11 mouse cellular contexts compared by ENCODE assay signal in the genomic region with DNA sequence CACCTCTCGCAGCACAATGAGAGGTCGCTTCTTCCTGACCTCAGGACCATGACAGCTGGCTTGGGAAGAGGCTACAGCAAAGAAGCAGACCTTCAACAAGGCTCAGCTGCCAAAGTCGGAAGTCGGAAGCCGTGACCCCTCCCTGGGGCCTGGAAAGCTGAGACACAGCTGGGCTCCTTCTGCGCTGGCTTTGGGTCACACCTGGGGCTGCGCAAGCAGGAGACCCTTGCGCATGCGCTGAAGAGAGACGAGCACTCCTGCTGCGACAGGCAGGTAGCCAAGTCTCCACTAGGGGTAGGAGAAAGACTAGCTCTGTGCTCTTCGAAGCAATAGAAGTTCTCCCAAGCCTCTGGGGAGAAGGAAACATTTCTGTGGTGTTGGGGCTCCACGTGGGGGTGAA.
DNase-seq lines count a peak whose midpoint lies in the region; ATAC-seq and TF ChIP-seq lines count a peak whose summit lies in the region.
"Had no signal": no experiment of that assay in that cellular context is flagged by ENCODE, and none has a peak within 500 bp of the region (broad histone marks: within the 10 kb centered on the region; RNA-seq: fewer than 3 reads in every experiment).

No protein-coding gene starts in this region.

- TF ChIP-seq CTCF in cerebellum, adult 2 months (IDR thresholded peaks at IDR 0.05; ENCODE audit: borderline replicate concordance, insufficient read depth, low read depth, low read length): no peak

- H3K27me3 ChIP-seq in heart, embryonic 13.5 days (replicated peaks): peaks cover 30% of the 10 kb centered on the region
- H3K27me3 ChIP-seq in intestine, embryonic 14.5 days (replicated peaks; ENCODE audit: control insufficient read depth, insufficient read depth, low read length): no peaks in the 10 kb centered on the region
- no peaks in the 10 kb centered on the region for H3K27me3 ChIP-seq in cerebellum, adult 2 months (ENCODE audit: control insufficient read depth, insufficient read depth, low read length)
- H3K27me3 ChIP-seq: limb, embryonic 15.5 days had no signal

- ATAC-seq in heart, embryonic 13.5 days (ENCODE audit: extremely low read depth, insufficient number of reproducible peaks, low FRiP score, low TSS enrichment): no peak
- no peak; the same call in 1 of the 2 replicates for ATAC-seq in intestine, embryonic 14.5 days (replicated peaks; ENCODE audit: low FRiP score, low TSS enrichment, low read depth)
- no peak for ATAC-seq in monocyte, adult 5-6 weeks (replicated peaks; ENCODE audit: insufficient number of reproducible peaks, low FRiP score, low TSS enrichment, poor library complexity, severe bottlenecking)

- no peaks in the 10 kb centered on the region for H3K36me3 ChIP-seq in heart, embryonic 13.5 days
- H3K36me3 ChIP-seq in intestine, embryonic 14.5 days (ENCODE audit: control insufficient read depth, insufficient read depth, low read length): no peaks in the 10 kb centered on the region
- H3K36me3 ChIP-seq: limb, embryonic 15.5 days; neural tube, embryonic 13.5 days had no signal

- WGBS in heart, embryonic 13.5 days: 36% methylated on average over 13 of the region's 13 CpGs
- WGBS in intestine, embryonic 14.5 days: 42% methylated on average over 13 of the region's 13 CpGs
- 26% methylated on average over 13 of the region's 13 CpGs for WGBS in cerebellum, adult 2 months

- DNase-seq in heart, postnatal 36 days: no peak
- peak; percentile 58 for DNase-seq in R1 (ENCODE audit: low read depth, low spot score)
- DNase-seq in intestine, embryonic 14.5 days (ENCODE audit: low spot score): peak; percentile 68
- peak; percentile 30 for DNase-seq in retina, postnatal 1 day
- DNase-seq in cerebellum, adult 2 months: no peak
- DNase-seq in testis, postnatal 10 days (ENCODE audit: low spot score): no peak

- intact Hi-C loops in heart, postnatal 36 days (cut with DNase I): no loop called here

- peak overlapping the region; percentile 12; the same call in 1 of the 2 replicates for H3K4me2 ChIP-seq in heart, embryonic 13.5 days
- no peak overlapping the region for H3K4me2 ChIP-seq in intestine, embryonic 14.5 days (ENCODE audit: low read length)
- H3K4me2 ChIP-seq: limb, embryonic 15.5 days; neural tube, embryonic 13.5 days had no signal

- 0 out of 2 replicates have a peak, but pooled peaks cover 1% of the 10 kb centered on the region for H3K4me1 ChIP-seq in heart, embryonic 13.5 days
- H3K4me1 ChIP-seq in intestine, embryonic 14.5 days (replicated peaks; ENCODE audit: control insufficient read depth, insufficient read depth, low read length): no peaks in the 10 kb centered on the region
- no peaks in the 10 kb centered on the region for H3K4me1 ChIP-seq in cerebellum, adult 2 months (ENCODE audit: control insufficient read depth, insufficient read depth, low read length)

- no peak overlapping the region for H3K27ac ChIP-seq in heart, embryonic 13.5 days (replicated peaks)
- no peak overlapping the region for H3K27ac ChIP-seq in intestine, embryonic 14.5 days (ENCODE audit: low read depth)
- H3K27ac ChIP-seq in cerebellum, adult 2 months (ENCODE audit: insufficient read depth, low read length): no peak overlapping the region
- H3K27ac ChIP-seq: limb, embryonic 15.5 days; neural tube, embryonic 13.5 days had no signal

- no peak for TF ChIP-seq POLR2A in cerebellum, adult 2 months (IDR thresholded peaks at IDR 0.05; ENCODE audit: borderline replicate concordance, insufficient read depth, low read length)

- peaks cover 11% of the 10 kb centered on the region for H3K9me3 ChIP-seq in heart, embryonic 13.5 days
- peaks cover 3% of the 10 kb centered on the region; the same call in 1 of the 2 replicates for H3K9me3 ChIP-seq in intestine, embryonic 14.5 days (ENCODE audit: control insufficient read depth, low read length)
- H3K9me3 ChIP-seq: limb, embryonic 15.5 days; neural tube, embryonic 13.5 days had no signal

- H3K4me3 ChIP-seq in heart, embryonic 13.5 days: no peak overlapping the region
- H3K4me3 ChIP-seq in intestine, embryonic 14.5 days (ENCODE audit: low read depth, low read length): no peak overlapping the region
- H3K4me3 ChIP-seq in cerebellum, adult 2 months (replicated peaks; ENCODE audit: insufficient read depth, low read depth, low read length): no peak overlapping the region
- H3K4me3 ChIP-seq: erythroblast, embryonic 14.5 days; limb, embryonic 15.5 days; neural tube, embryonic 13.5 days had no signal

- no peak overlapping the region for H3K9ac ChIP-seq in heart, embryonic 13.5 days
- no peak overlapping the region for H3K9ac ChIP-seq in intestine, embryonic 14.5 days (ENCODE audit: low read length)
- H3K9ac ChIP-seq: limb, embryonic 15.5 days; neural tube, embryonic 13.5 days had no signal

Comparison
In these comparisons a context has a peak if more than half of its experiments do, and no peak if none do; other contexts are left out.
1. DNase-seq: peak in R1 (single experiment), intestine, embryonic 14.5 days (single experiment) and retina, postnatal 1 day (single experiment); none in heart, postnatal 36 days (0 of 2), cerebellum, adult 2 months (0 of 2) and testis, postnatal 10 days (single experiment).